Comparison of ENCODE assay signal across 26 mouse cellular contexts in genomic region chr16:49848651-49849050, GRCm38 (mm10). TPM values are rescaled to one million over a fixed set of nuclear protein-coding genes. Genes with fewer than 3 reads are reported as not detected.
A peak's percentile ranks its signal among the peaks of the same experiment; 100 is the strongest.
DNase-seq lines count a peak whose midpoint lies in the region; ATAC-seq lines count a peak whose summit lies in the region.
"Had no signal": no experiment of that assay in that cellular context is flagged by ENCODE, and none has a peak within 500 bp of the region (broad histone marks: within the 10 kb centered on the region; RNA-seq: fewer than 3 reads in every experiment).

No protein-coding gene starts in this region.

- no peak for DNase-seq in liver, embryonic 11.5 days (ENCODE audit: low spot score)
- peak; percentile 60 for DNase-seq in CD4-positive, CD25-positive, alpha-beta regulatory T cell, adult 2 months (ENCODE audit: low read depth, low spot score)
- peak; percentile 35 for DNase-seq in induced T-regulatory cell, adult 2 months (ENCODE audit: low read depth)
- DNase-seq in thymus, postnatal 4 days = peak; percentile 46
- DNase-seq in forebrain, embryonic 10.5 days (ENCODE audit: extremely low spot score, low spot score) = no peak
- DNase-seq in forebrain, embryonic 14.5 days (ENCODE audit: low spot score) = no peak
- DNase-seq: adrenal gland, postnatal 10 days; cerebellum, adult 8-10 months; cerebellum, postnatal 36 days; embryo, embryonic 11 days; forebrain, postnatal 0 days; heart, adult 2 months; heart, postnatal 4 days; kidney, adult 11 months; kidney, postnatal 14 days; lung, embryonic 14.5 days; lung, postnatal 14 days had no signal

- whole genome bisulfite sequencing in liver, embryonic 15.5 days (ENCODE audit: insufficient replicate concordance) = 35% methylated on average over 1 of the region's 1 CpGs
- 70% methylated on average over 1 of the region's 1 CpGs for WGBS in liver, embryonic 11.5 days
- WGBS in forebrain, embryonic 10.5 days = 60% methylated on average over 1 of the region's 1 CpGs
- WGBS in forebrain, embryonic 14.5 days = 64% methylated on average over 1 of the region's 1 CpGs

- no peak for ATAC-seq in liver, embryonic 15.5 days (ENCODE audit: insufficient read depth)
- ATAC-seq in liver, embryonic 11.5 days (replicated peaks; ENCODE audit: low FRiP score) = no peak
- no peak for ATAC-seq in forebrain, embryonic 14.5 days
- ATAC-seq: forebrain, postnatal 0 days had no signal

- H3K9ac ChIP-seq in liver, embryonic 15.5 days = no peak overlapping the region
- no peak overlapping the region for H3K9ac ChIP-seq in liver, embryonic 11.5 days (ENCODE audit: low read depth, low read length)
- no peak overlapping the region for H3K9ac ChIP-seq in forebrain, embryonic 14.5 days (ENCODE audit: low read length)
- H3K9ac ChIP-seq: embryonic facial prominence, embryonic 12.5 days; forebrain, postnatal 0 days; heart, embryonic 12.5 days; hindbrain, embryonic 13.5 days; lung, embryonic 14.5 days; midbrain, embryonic 12.5 days; neural tube, embryonic 13.5 days; stomach, embryonic 15.5 days had no signal

- H3K4me2 ChIP-seq in liver, embryonic 15.5 days = no peak overlapping the region
- no peak overlapping the region for H3K4me2 ChIP-seq in liver, embryonic 11.5 days
- no peak overlapping the region for H3K4me2 ChIP-seq in forebrain, embryonic 14.5 days (ENCODE audit: low read length)
- H3K4me2 ChIP-seq: embryonic facial prominence, embryonic 12.5 days; heart, embryonic 12.5 days; hindbrain, embryonic 13.5 days; lung, embryonic 14.5 days; midbrain, embryonic 12.5 days; neural tube, embryonic 13.5 days; stomach, embryonic 15.5 days had no signal

- no peaks in the 10 kb centered on the region for H3K36me3 ChIP-seq in liver, embryonic 15.5 days (replicated peaks)
- no peaks in the 10 kb centered on the region for H3K36me3 ChIP-seq in liver, embryonic 11.5 days (ENCODE audit: control insufficient read depth, insufficient read depth, low read length)
- H3K36me3 ChIP-seq in forebrain, embryonic 10.5 days (replicated peaks) = no peaks in the 10 kb centered on the region
- no peaks in the 10 kb centered on the region for H3K36me3 ChIP-seq in forebrain, embryonic 14.5 days (ENCODE audit: control insufficient read depth, insufficient read depth, low read length)
- H3K36me3 ChIP-seq: embryonic facial prominence, embryonic 12.5 days; heart, embryonic 12.5 days; hindbrain, embryonic 13.5 days; midbrain, embryonic 12.5 days; neural tube, embryonic 13.5 days; stomach, embryonic 15.5 days had no signal

- H3K27ac ChIP-seq in liver, embryonic 15.5 days (replicated peaks) = 0 out of 2 replicates have a peak overlapping the region, but pooled peaks have one; percentile 70
- H3K27ac ChIP-seq in liver, embryonic 11.5 days (ENCODE audit: low read depth, low read length) = no peak overlapping the region
- H3K27ac ChIP-seq in forebrain, embryonic 10.5 days = no peak overlapping the region
- H3K27ac ChIP-seq in forebrain, embryonic 14.5 days (ENCODE audit: low read depth, low read length) = no peak overlapping the region
- H3K27ac ChIP-seq: embryonic facial prominence, embryonic 12.5 days; heart, adult 2 months; hindbrain, embryonic 13.5 days; midbrain, embryonic 12.5 days; neural tube, embryonic 13.5 days; stomach, embryonic 15.5 days had no signal

- peaks cover 64% of the 10 kb centered on the region for H3K4me1 ChIP-seq in liver, embryonic 15.5 days (replicated peaks)
- H3K4me1 ChIP-seq in liver, embryonic 11.5 days (replicated peaks; ENCODE audit: control insufficient read depth, insufficient read depth, low read length) = peaks cover 14% of the 10 kb centered on the region
- no peaks in the 10 kb centered on the region for H3K4me1 ChIP-seq in forebrain, embryonic 10.5 days
- H3K4me1 ChIP-seq in forebrain, embryonic 14.5 days (ENCODE audit: control insufficient read depth, insufficient read depth, low read length) = no peaks in the 10 kb centered on the region
- H3K4me1 ChIP-seq: embryonic facial prominence, embryonic 12.5 days; heart, embryonic 12.5 days; hindbrain, embryonic 13.5 days; midbrain, embryonic 12.5 days; neural tube, embryonic 13.5 days; stomach, embryonic 15.5 days had no signal

- H3K4me3 ChIP-seq in liver, embryonic 15.5 days (replicated peaks) = no peak overlapping the region
- H3K4me3 ChIP-seq in liver, embryonic 11.5 days (ENCODE audit: low read depth, low read length) = no peak overlapping the region
- no peak overlapping the region for H3K4me3 ChIP-seq in forebrain, embryonic 10.5 days
- no peak overlapping the region for H3K4me3 ChIP-seq in forebrain, embryonic 14.5 days (ENCODE audit: low read depth, low read length)
- H3K4me3 ChIP-seq: embryonic facial prominence, embryonic 12.5 days; heart, adult 2 months; heart, embryonic 12.5 days; hindbrain, embryonic 13.5 days; midbrain, embryonic 12.5 days; myocyte; neural tube, embryonic 13.5 days; stomach, embryonic 15.5 days had no signal

- no peaks in the 10 kb centered on the region for H3K9me3 ChIP-seq in liver, embryonic 15.5 days (replicated peaks)
- no peaks in the 10 kb centered on the region for H3K9me3 ChIP-seq in liver, embryonic 11.5 days (ENCODE audit: control insufficient read depth, low read length)
- no peaks in the 10 kb centered on the region for H3K9me3 ChIP-seq in forebrain, embryonic 10.5 days
- no peaks in the 10 kb centered on the region for H3K9me3 ChIP-seq in forebrain, embryonic 14.5 days (replicated peaks; ENCODE audit: control insufficient read depth, low read length)
- H3K9me3 ChIP-seq: embryonic facial prominence, embryonic 12.5 days; heart, embryonic 12.5 days; hindbrain, embryonic 13.5 days; midbrain, embryonic 12.5 days; neural tube, embryonic 13.5 days; stomach, embryonic 15.5 days had no signal

- no peaks in the 10 kb centered on the region for H3K27me3 ChIP-seq in liver, embryonic 15.5 days
- no peaks in the 10 kb centered on the region for H3K27me3 ChIP-seq in liver, embryonic 11.5 days (replicated peaks; ENCODE audit: control insufficient read depth, insufficient read depth, low read length)
- H3K27me3 ChIP-seq in forebrain, embryonic 10.5 days (ENCODE audit: poor library complexity, severe bottlenecking) = no peaks in the 10 kb centered on the region
- no peaks in the 10 kb centered on the region for H3K27me3 ChIP-seq in forebrain, embryonic 14.5 days (replicated peaks; ENCODE audit: control insufficient read depth, insufficient read depth, low read length)
- H3K27me3 ChIP-seq: CH12.LX; embryonic facial prominence, embryonic 12.5 days; hindbrain, embryonic 13.5 days; midbrain, embryonic 12.5 days; neural tube, embryonic 13.5 days; stomach, embryonic 15.5 days had no signal

RNA-seq across cellular contexts. Expression of gene Cd47, which starts 48.3 kb away (rescaled TPM):
- 266 and 301 TPM in 2 replicates for polyA plus RNA-seq in liver, embryonic 15.5 days (2015; fragmentation: Nextera tagmentation; extraction: Ambion mirVana)
- 261 and 281 TPM in 2 replicates for polyA plus RNA-seq in liver, embryonic 11.5 days (2014; fragmentation: Nextera tagmentation; extraction: Ambion mirVana)
- polyA plus RNA-seq in forebrain, embryonic 10.5 days (2016; fragmentation: Nextera tagmentation; extraction: Ambion mirVana) = 31.9 and 32.8 TPM in 2 replicates
- polyA plus RNA-seq in forebrain, embryonic 14.5 days (2014; fragmentation: Nextera tagmentation; extraction: Ambion mirVana) = 97.9 and 120 TPM in 2 replicates

Comparison
In these comparisons a context has a peak if more than half of its experiments do, and no peak if none do; other contexts are left out.
1. DNase-seq: peak in CD4-positive, CD25-positive, alpha-beta regulatory T cell, adult 2 months (single experiment), induced T-regulatory cell, adult 2 months (single experiment) and thymus, postnatal 4 days (single experiment); none in liver, embryonic 11.5 days (single experiment), forebrain, embryonic 10.5 days (single experiment) and forebrain, embryonic 14.5 days (single experiment).